Mouse (Mus musculus): ENCODE data around the gene H2-K1. TPM values are rescaled to one million over a fixed set of nuclear protein-coding genes. Genes with fewer than 3 reads are reported as not detected.
"Not testable (repeated sequence)": the region's sequence is repeated elsewhere in the genome, so short reads cannot be mapped to it uniquely, and the experiment has no call there.

The H2-K1 gene
- total and polyA plus RNA-seq, 2 experiments from 2014 or later: 21.2 to 21.9 TPM

- Histone ChIP-seq H3K4me3 (ENCODE audit: low read depth, low read length) (peak overlapping the region; percentile 55), H3K4me2 (ENCODE audit: low read depth) (peak overlapping the region; percentile 58), H3K27me3 (ENCODE audit: insufficient read depth, low read length) (no peaks in the 10 kb centered on the region), H3K36me3 (ENCODE audit: insufficient read depth) (peaks cover 39% of the 10 kb centered on the region), H3K9ac (peak overlapping the region; percentile 82), H3K4me1 (ENCODE audit: insufficient read depth) (peaks cover 13% of the 10 kb centered on the region; the same call in 1 of the 2 replicates), H3K9me3 (ENCODE audit: low read length) (no peaks in the 10 kb centered on the region), H3K27ac (ENCODE audit: low read depth, low read length) (peak overlapping the region; percentile 93)
- DNase-seq (no peak), ATAC-seq (peak; percentile 12)
- WGBS: under 1% methylated on average over 33 of the region's 33 CpGs
- no peak for TF ChIP-seq CTCF (IDR thresholded peaks at IDR 0.05; ENCODE audit: low read depth)
Measured at GRCm38 (mm10) chr17:33954646-33955554, 45.2 kb downstream of the H2-K1 start.

GRCm38 (mm10) chr17:33953961-33954565 lies 46.1 kb downstream of the H2-K1 start:
- no peaks in the 10 kb centered on the region for H3K27me3 ChIP-seq (ENCODE audit: insufficient read depth, low read length)
- H3K4me2 ChIP-seq (ENCODE audit: low read depth): peak overlapping the region; percentile 58
- H3K36me3 ChIP-seq (ENCODE audit: insufficient read depth): peaks cover 32% of the 10 kb centered on the region
- DNase-seq: no peak
- peak overlapping the region; percentile 82 for H3K9ac ChIP-seq
- ATAC-seq: no peak
- H3K27ac ChIP-seq (ENCODE audit: low read depth, low read length): no peak overlapping the region
- H3K4me3 ChIP-seq (ENCODE audit: low read depth, low read length): peak overlapping the region; percentile 55; the same call in 1 of the 2 replicates
- 24% methylated on average over 5 of the region's 5 CpGs for WGBS
- no peaks in the 10 kb centered on the region for H3K9me3 ChIP-seq (ENCODE audit: low read length)
- peaks cover 17% of the 10 kb centered on the region for H3K4me1 ChIP-seq (ENCODE audit: insufficient read depth)
- TF ChIP-seq CTCF (IDR thresholded peaks at IDR 0.05; ENCODE audit: low read depth): no peak

GRCm38 (mm10) chr17:33953310-33953709 lies 46.8 kb downstream of the H2-K1 start:
- Histone ChIP-seq H3K27ac (ENCODE audit: low read depth, low read length) (0 out of 2 replicates have a peak overlapping the region, but pooled peaks have one; percentile 15), H3K4me3 (ENCODE audit: low read depth, low read length) (no peak overlapping the region), H3K27me3 (ENCODE audit: insufficient read depth, low read length) (no peaks in the 10 kb centered on the region), H3K4me2 (ENCODE audit: low read depth) (no peak overlapping the region), H3K4me1 (ENCODE audit: insufficient read depth) (peaks cover 17% of the 10 kb centered on the region), H3K36me3 (ENCODE audit: insufficient read depth) (peaks cover 33% of the 10 kb centered on the region), H3K9ac (no peak overlapping the region), H3K9me3 (ENCODE audit: low read length) (no peaks in the 10 kb centered on the region)
- ATAC-seq (no peak), DNase-seq (no peak)
- no peak for TF ChIP-seq CTCF (IDR thresholded peaks at IDR 0.05; ENCODE audit: low read depth)
- WGBS: 84% methylated on average over 3 of the region's 3 CpGs

GRCm38 (mm10) chr17:33952879-33953278 lies 47.3 kb downstream of the H2-K1 start:
- Histone ChIP-seq H3K27me3 (ENCODE audit: insufficient read depth, low read length) (no peaks in the 10 kb centered on the region), H3K27ac (ENCODE audit: low read depth, low read length) (0 out of 2 replicates have a peak overlapping the region, but pooled peaks have one; percentile 15), H3K4me3 (ENCODE audit: low read depth, low read length) (no peak overlapping the region), H3K9ac (no peak overlapping the region), H3K4me2 (ENCODE audit: low read depth) (no peak overlapping the region), H3K4me1 (ENCODE audit: insufficient read depth) (peaks cover 17% of the 10 kb centered on the region), H3K9me3 (ENCODE audit: low read length) (no peaks in the 10 kb centered on the region), H3K36me3 (ENCODE audit: insufficient read depth) (peaks cover 31% of the 10 kb centered on the region)
- DNase-seq: no peak
- TF ChIP-seq CTCF (IDR thresholded peaks at IDR 0.05; ENCODE audit: low read depth): no peak
- WGBS: 76% methylated on average over 4 of the region's 4 CpGs
- no peak for ATAC-seq

GRCm38 (mm10) chr17:33952015-33952414 lies 48.1 kb downstream of the H2-K1 start:
- 79% methylated on average over 13 of the region's 13 CpGs for WGBS
- peaks cover 17% of the 10 kb centered on the region for H3K4me1 ChIP-seq (ENCODE audit: insufficient read depth)
- H3K4me3 ChIP-seq (ENCODE audit: low read depth, low read length); ATAC-seq; H3K27ac ChIP-seq (ENCODE audit: low read depth, low read length); H3K27me3 ChIP-seq (ENCODE audit: insufficient read depth, low read length); DNase-seq; H3K9me3 ChIP-seq (ENCODE audit: low read length): not testable (repeated sequence)
- H3K9ac ChIP-seq: 0 out of 2 replicates have a peak overlapping the region, but pooled peaks have one; percentile 76
- H3K36me3 ChIP-seq (ENCODE audit: insufficient read depth): peaks cover 32% of the 10 kb centered on the region
- peak overlapping the region; percentile 97 for H3K4me2 ChIP-seq (ENCODE audit: low read depth)

- peak; percentile 84 for ATAC-seq
- H3K4me1 ChIP-seq (ENCODE audit: insufficient read depth): peaks cover 17% of the 10 kb centered on the region
- H3K27me3 ChIP-seq (ENCODE audit: insufficient read depth, low read length): no peaks in the 10 kb centered on the region
- peak within 1 kb of the TSS; percentile 49 for H3K4me3 ChIP-seq (ENCODE audit: low read depth, low read length)
- peak within 1 kb of the TSS; percentile 76 for H3K9ac ChIP-seq
- no peaks in the 10 kb centered on the region for H3K9me3 ChIP-seq (ENCODE audit: low read length)
- H3K27ac ChIP-seq (ENCODE audit: low read depth, low read length): peak within 1 kb of the TSS; percentile 91
- WGBS: 4% methylated on average over 45 of the region's 45 CpGs
- peaks cover 38% of the 10 kb centered on the region for H3K36me3 ChIP-seq (ENCODE audit: insufficient read depth)
- peak; percentile 37 for TF ChIP-seq CTCF (IDR thresholded peaks at IDR 0.05; ENCODE audit: low read depth)
- peak within 1 kb of the TSS; percentile 97 for H3K4me2 ChIP-seq (ENCODE audit: low read depth)
- DNase-seq: peak; percentile 89
Measured at GRCm38 (mm10) chr17:33951021-33951946, 48.9 kb downstream of the H2-K1 start, which contains the start of gene B3galt4. Gene B3galt4 (minus strand): TSS chr17:33951488.

All from forebrain, postnatal 0 days (tissue).